ENCODE assay signal across 9 mouse cellular contexts in genomic region chr1:78419593-78419992, GRCm38 (mm10).
DNase-seq lines count a peak whose midpoint lies in the region; ATAC-seq lines count a peak whose summit lies in the region.
"Had no signal": no experiment of that assay in that cellular context is flagged by ENCODE, and none has a peak within 500 bp of the region (broad histone marks: within the 10 kb centered on the region; RNA-seq: fewer than 3 reads in every experiment).

No protein-coding gene starts in this region.

- H3K36me3 ChIP-seq in forebrain, embryonic 15.5 days = 0 out of 2 replicates have a peak, but pooled peaks cover 9% of the 10 kb centered on the region
- peaks cover 27% of the 10 kb centered on the region for H3K36me3 ChIP-seq in hindbrain, embryonic 14.5 days (replicated peaks; ENCODE audit: control insufficient read depth, insufficient read depth)
- H3K36me3 ChIP-seq: heart, embryonic 15.5 days had no signal

- no peaks in the 10 kb centered on the region for H3K9me3 ChIP-seq in forebrain, embryonic 15.5 days
- no peaks in the 10 kb centered on the region for H3K9me3 ChIP-seq in hindbrain, embryonic 14.5 days (ENCODE audit: control insufficient read depth, low read length)
- H3K9me3 ChIP-seq: heart, embryonic 15.5 days had no signal

- peak; percentile 61 for ATAC-seq in forebrain, embryonic 15.5 days (replicated peaks)
- peak; percentile 48; the same call in 1 of the 2 replicates for ATAC-seq in hindbrain, embryonic 14.5 days (ENCODE audit: low FRiP score)

- no peak overlapping the region for H3K4me2 ChIP-seq in forebrain, embryonic 15.5 days (replicated peaks)
- no peak overlapping the region for H3K4me2 ChIP-seq in hindbrain, embryonic 14.5 days (replicated peaks)
- H3K4me2 ChIP-seq: heart, embryonic 15.5 days had no signal

- DNase-seq in Muller cell, postnatal 12 days (ENCODE audit: inconsistent ontology term) = peak; percentile 31
- DNase-seq in cerebellum, adult 11 months = peak; percentile 78
- peak; percentile 80 for DNase-seq in hindbrain, embryonic 14.5 days (ENCODE audit: low spot score)
- peak; percentile 82 to 83 for DNase-seq in layer of hippocampus, postnatal 10 days (ENCODE audit: low spot score in 2 of 2)
- DNase-seq in lung, postnatal 14 days = peak; percentile 92
- DNase-seq in retina, postnatal 7 days (ENCODE audit: low read depth, low spot score) = peak; percentile 58
- DNase-seq in urinary bladder, postnatal 36 days (ENCODE audit: low spot score in 2 of 2) = peak; percentile 46 to 66

- H3K27me3 ChIP-seq in forebrain, embryonic 15.5 days = no peaks in the 10 kb centered on the region
- no peaks in the 10 kb centered on the region; the same call in 1 of the 2 replicates for H3K27me3 ChIP-seq in hindbrain, embryonic 14.5 days (ENCODE audit: control insufficient read depth, insufficient read depth, low read length)
- H3K27me3 ChIP-seq: heart, embryonic 15.5 days had no signal

- H3K4me3 ChIP-seq in forebrain, embryonic 15.5 days = no peak overlapping the region
- no peak overlapping the region for H3K4me3 ChIP-seq in hindbrain, embryonic 14.5 days (replicated peaks; ENCODE audit: low read length)
- H3K4me3 ChIP-seq: heart, embryonic 15.5 days had no signal

- 42% methylated on average over 4 of the region's 4 CpGs for WGBS in forebrain, embryonic 15.5 days
- 50% methylated on average over 4 of the region's 4 CpGs for WGBS in hindbrain, embryonic 14.5 days

- no peak overlapping the region for H3K27ac ChIP-seq in forebrain, embryonic 15.5 days (replicated peaks)
- H3K27ac ChIP-seq in hindbrain, embryonic 14.5 days = no peak overlapping the region
- H3K27ac ChIP-seq: heart, embryonic 15.5 days had no signal

- no peak overlapping the region for H3K9ac ChIP-seq in forebrain, embryonic 15.5 days (replicated peaks)
- no peak overlapping the region for H3K9ac ChIP-seq in hindbrain, embryonic 14.5 days
- H3K9ac ChIP-seq: heart, embryonic 15.5 days had no signal

- H3K4me1 ChIP-seq in forebrain, embryonic 15.5 days = no peaks in the 10 kb centered on the region
- H3K4me1 ChIP-seq in hindbrain, embryonic 14.5 days (replicated peaks; ENCODE audit: control insufficient read depth, insufficient read depth, low read length) = no peaks in the 10 kb centered on the region

Comparison
In these comparisons a context has a peak if more than half of its experiments do, and no peak if none do; other contexts are left out.
1. DNase-seq: peak in every context shown above with its lines; median percentile 92 in lung, postnatal 14 days; 82 in layer of hippocampus, postnatal 10 days; 80 in hindbrain, embryonic 14.5 days; 78 in cerebellum, adult 11 months; 58 in retina, postnatal 7 days; 56 in urinary bladder, postnatal 36 days; 31 in Muller cell, postnatal 12 days.